Mouse (Mus musculus): ENCODE results near the gene Oit1.

Gene Oit1

GRCm38 (mm10) chr14:8378685-8379313 is at the start of gene Oit1:
Gene Oit1, minus strand, starts transcription at chr14:8378754.
- in situ Hi-C loops (cut with MboI, MseI), result no loop called here

DNA sequence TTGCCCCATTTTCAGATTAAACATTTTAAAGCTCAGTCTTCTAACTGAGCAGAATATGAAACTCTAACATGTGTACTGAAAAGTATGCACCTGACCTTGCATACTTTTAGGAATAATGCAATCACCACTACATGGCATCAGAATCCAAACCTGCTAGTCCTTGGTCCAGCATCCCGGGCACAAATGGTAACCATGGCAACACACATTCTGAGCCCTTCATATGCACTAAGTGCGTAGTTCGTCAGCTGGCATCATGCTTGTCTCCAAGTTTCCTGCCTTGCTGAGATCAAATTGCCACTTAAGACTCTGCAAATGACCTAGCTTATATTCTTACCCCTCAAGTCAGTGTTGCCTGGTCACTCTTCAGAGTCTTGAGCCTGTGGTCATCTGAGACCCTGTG is 44.3 kb upstream of the Oit1 start:
- in situ Hi-C loops (cut with MboI, MseI), result no loop called here

GRCm38 (mm10) chr14:8421199-8421787 is 42.7 kb upstream of the Oit1 start:
- in situ Hi-C loops (cut with MboI, MseI), result no loop called here

- in situ Hi-C loops (cut with MboI, MseI), result no loop called here
Observed at GRCm38 (mm10) chr14:8418610-8419009, 40.1 kb upstream of the Oit1 start.

- in situ Hi-C loops (cut with MboI, MseI), result no loop called here
Observed at GRCm38 (mm10) chr14:8405946-8406345, 27.4 kb upstream of the Oit1 start.

DNA sequence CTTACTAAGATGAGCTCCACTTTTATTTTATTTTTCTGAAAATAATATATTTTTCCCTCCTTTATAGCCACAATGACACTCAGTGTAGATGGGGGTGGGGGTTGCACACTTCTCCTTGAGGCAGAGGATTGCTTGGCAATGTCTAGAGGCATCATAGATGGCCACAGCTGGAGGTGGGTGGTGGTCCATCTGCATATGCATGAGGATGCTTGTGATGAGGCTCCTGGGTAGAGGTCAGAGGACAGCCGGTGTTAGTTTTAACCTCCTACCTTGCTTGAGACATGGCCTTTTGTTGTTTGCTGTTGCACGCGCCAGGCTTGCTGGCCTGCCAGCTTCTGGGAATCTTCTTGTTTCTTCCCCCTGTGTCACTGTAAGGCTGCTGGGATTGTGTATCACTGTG is 24.8 kb upstream of the Oit1 start:
- in situ Hi-C loops (cut with MboI, MseI), result no loop called here

DNA sequence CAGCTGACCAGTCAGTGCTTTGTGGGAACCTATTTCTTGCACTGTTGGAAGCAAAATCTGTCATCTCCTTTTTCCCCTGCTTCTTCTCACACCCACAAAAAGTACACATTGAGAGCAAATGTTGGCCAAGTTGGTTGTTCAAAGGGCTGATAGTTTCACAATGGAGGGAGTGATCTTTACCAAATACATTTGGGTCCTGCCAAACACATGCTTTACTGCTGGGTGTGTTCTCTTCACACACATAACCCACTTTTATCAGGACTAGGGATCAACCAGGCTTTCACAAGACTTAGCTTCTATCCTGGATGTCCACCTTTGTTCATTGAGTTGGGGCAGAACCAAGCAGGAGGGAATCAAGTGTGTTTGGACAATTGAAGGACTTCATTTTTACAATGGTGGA is 20.0 kb upstream of the Oit1 start:
- in situ Hi-C loops (cut with MboI, MseI), result no loop called here

DNA sequence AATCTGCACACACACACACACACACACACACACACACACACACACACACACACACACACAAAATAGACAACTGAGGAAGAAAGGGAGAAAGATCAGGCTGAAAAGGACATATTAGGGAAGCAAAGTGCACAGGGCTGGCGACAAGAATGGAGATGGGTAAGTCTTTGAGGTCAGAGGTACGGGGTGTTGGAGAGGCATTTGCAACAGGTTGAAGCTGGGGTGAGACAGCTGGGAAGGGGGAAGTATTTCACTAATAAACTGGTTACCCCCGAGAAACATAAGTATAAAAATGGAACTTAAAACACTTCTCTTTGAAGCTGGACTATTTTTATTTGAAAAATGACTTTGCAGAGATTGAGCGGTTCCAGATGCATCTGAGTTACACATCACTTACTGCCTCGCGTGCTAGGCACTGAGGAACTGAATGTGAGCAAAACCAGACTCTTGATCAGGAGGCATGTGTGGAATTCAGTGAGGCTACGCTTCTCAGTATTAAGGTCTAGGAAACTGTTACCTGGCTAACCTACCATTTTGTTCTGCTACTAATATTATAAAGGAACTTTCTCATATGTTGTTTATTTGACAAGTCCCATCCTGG is 17.2 kb upstream of the Oit1 start:
- in situ Hi-C loops (cut with MboI, MseI), result no loop called here

DNA sequence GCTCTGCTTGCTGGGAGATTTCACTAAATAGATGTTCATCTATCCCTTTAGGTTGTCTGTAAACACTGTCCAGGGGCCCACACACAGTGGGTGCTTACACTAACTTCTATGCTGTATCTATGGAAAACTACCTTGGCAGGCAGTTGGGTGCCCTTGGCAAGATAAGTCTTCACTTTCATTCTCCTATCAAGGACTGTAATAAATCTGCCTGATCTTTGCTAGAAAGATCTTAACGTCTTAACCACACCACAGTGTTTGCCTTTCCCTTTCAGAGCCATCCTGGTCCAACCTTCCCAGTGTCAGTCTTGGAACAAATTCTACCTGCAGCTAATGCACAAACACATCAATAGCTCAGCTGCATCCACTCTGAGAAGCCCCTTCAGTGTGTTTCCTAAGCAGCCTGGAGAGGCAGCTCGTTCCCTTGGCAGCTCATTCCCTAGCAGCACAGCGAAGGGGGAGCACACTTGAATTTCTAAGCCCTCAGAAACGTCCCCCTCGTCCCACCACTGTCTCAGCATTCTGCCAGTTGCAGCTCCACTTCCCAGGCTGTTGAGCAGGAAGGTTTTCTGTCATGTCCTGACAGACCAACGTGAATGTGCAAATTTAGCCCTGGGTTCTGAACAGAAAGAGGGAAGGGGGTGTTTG is 13.7 kb upstream of the Oit1 start:
- in situ Hi-C loops (cut with MboI, MseI), result no loop called here

DNA sequence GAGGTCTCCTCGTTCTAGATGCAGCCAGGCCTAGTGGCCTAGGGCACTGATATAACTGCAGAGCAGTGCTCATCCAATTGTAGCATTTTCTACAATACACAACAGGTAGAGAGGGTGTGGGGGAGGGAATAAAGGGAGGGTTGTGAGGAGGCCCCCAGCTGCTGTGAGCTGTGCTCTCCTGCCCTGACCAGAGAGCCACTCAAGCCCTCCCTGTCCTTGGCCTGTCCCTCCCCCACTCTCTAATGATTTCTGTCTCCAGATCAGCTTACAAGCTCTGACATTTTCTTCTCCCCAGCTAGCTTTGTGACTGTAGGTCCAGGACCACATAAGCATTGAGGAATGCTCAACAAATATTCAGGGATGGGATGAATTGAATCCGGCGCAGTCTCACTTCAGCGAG is 9.2 kb downstream of the Oit1 start:
- in situ Hi-C loops (cut with MboI, MseI), result no loop called here

DNA sequence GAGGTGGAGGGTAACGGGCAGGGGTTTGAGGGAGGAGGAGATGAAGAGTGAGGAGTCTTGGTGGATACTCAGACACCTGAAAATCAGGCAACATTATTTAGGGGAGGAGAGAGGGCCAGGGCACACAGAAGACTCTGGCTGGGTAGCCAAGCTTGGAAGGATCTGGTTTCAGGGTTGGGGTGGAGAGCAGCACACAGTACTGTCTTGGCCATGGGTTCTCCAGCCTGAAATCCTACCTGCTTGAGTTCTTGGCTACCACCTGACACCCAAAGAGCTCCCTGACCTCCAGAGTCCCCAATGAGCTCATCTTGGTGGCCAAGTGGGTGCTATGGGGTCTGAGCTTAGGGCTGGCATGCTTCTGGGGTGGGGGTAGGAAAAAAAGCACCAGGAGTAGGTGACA is 9.7 kb downstream of the Oit1 start:
- in situ Hi-C loops (cut with MboI, MseI), result no loop called here

GRCm38 (mm10) chr14:8367727-8368520 is 10.6 kb downstream of the Oit1 start:
- in situ Hi-C loops (cut with MboI, MseI), result no loop called here

DNA sequence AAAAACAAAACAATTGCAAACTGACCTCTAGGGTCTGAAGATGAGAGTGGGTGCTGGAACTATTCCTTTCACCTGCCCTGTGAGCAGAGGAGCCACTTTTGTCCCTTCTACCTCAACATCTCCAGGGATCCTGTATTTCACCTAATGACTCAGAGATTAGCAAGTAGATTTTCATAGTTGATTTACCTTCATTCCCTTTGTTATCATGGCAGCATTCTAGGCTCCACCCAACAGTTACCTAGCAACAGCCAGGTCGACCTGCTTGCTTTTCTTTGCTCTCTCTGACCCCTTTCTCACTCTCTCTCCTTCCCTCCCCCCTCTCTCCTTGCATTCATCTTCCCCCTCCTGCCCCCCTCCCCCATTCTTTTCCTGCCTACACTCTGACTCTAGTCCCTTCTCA is 11.4 kb downstream of the Oit1 start:
- in situ Hi-C loops (cut with MboI, MseI), result no loop called here

DNA sequence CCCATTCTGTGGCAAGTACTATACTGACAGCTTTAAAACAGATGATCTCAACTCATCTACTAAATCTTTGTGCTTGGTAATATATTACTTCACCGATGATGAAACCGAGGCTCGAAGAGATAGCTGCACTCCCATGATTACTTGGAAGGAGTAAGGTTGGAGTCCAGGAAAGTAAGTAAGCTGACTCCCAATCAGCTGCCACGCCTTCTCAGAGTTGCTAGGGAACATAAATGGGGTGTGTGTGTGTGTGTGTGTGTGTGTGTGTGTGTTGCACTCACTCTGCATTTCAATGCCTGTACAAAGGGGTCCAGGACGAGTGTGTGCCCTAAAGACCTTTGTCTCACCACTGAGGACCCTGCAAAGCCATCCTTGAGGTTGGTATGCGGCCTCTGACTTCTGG is 12.7 kb downstream of the Oit1 start:
- in situ Hi-C loops (cut with MboI, MseI), result no loop called here

- in situ Hi-C loops (cut with MboI, MseI), result loop anchor here (10.0 kb wide), 1 partner anchor 228 kb away; no protein-coding TSS in a partner anchor
Observed at GRCm38 (mm10) chr14:8356836-8357235, 21.7 kb downstream of the Oit1 start.

GRCm38 (mm10) chr14:8355999-8356501 is 22.5 kb downstream of the Oit1 start:
- in situ Hi-C loops (cut with MboI, MseI), result loop anchor here (10.0 kb wide), 1 partner anchor 229 kb away; no protein-coding TSS in a partner anchor

DNA sequence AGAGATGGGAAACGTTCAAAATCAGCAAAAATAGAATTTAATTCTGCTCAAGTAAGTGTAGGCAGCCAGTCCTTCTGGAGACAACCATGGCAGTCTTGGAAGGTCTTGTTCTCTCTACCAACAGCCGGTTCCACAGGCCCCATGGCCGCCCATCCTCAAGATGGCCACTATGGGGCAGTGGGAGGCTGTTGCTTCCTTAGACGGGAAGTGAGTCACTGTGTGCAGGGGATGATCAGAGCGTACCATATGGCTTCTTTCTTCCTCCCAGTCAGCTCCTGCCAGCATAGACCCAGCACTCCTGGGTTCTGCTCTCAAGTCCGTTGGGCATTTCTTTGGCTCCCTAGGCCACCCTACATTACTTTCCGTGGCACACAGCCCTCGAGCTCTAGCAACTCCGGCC is 29.6 kb downstream of the Oit1 start:
- in situ Hi-C loops (cut with MboI, MseI), result no loop called here

- in situ Hi-C loops (cut with MboI, MseI), result no loop called here
Observed at GRCm38 (mm10) chr14:8346255-8346997, 32.1 kb downstream of the Oit1 start.

DNA sequence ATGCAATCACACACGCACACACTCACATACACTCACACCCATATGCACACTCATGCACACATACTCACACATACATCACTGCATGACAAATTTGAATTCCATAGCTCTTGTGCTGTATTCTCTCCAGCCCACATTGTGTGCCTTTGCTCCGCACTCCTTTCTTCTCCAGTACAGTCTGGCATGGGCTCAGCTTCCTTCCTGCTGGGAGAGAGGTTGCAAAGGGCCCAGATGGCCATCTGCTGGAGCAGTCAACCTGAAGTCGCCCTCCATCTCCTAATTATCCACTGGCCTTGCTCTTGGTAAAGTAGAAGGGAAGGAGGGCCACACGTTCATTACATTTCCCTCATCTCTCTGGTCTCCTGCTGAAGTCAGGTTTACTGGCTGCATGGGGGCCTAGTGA is 33.0 kb downstream of the Oit1 start:
- in situ Hi-C loops (cut with MboI, MseI), result no loop called here

DNA sequence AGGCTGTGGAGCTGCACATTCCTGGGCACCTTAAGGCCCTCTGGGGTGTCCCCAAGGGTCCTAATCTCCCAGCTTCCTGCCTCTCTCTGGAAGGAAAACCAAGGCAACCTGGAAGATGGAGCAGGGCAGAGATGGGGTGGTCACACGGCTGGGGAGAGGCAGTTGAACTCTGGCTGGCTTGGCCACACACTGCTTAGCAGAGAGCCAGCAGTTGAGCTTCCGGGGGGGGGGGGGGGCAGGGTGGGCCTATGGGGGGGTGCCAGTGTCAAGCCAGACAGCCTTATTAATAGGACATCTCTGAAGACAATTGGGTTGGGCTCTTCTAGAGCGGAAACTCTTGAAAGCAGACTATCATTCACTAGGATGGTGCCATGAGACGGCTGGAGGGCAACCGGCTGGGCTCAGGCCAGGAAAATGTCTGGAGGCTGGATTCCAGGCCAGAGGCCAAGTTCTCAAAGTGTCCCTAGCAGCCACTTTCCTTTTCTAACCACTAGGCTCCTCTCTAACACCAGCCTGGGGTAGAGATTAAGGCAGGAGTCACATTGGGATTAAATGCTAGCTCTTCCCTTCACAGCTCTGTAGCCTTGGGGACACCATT is 35.9 kb downstream of the Oit1 start:
- in situ Hi-C loops (cut with MboI, MseI), result no loop called here

- in situ Hi-C loops (cut with MboI, MseI), result no loop called here
Observed at GRCm38 (mm10) chr14:8340226-8340625, 38.3 kb downstream of the Oit1 start.

Data from T-helper 1 cell (primary cell).